Mouse (Mus musculus) kidney, postnatal 25 days (tissue): Measurements from ENCODE around the gene Slc35e3.
A peak's percentile ranks its signal among the peaks of the same experiment; 100 is the strongest.
"Not testable (repeated sequence)": the region's sequence is repeated elsewhere in the genome, so short reads cannot be mapped to it uniquely, and the experiment has no call there.

Experiments
- DNase-seq, 2 experiments: peaks; one replicate each; pipeline ENCODE4 v3.0.0; 2021; ENCODE audit warnings: mixed read lengths in 2 of 2

Gene Slc35e3

DNA sequence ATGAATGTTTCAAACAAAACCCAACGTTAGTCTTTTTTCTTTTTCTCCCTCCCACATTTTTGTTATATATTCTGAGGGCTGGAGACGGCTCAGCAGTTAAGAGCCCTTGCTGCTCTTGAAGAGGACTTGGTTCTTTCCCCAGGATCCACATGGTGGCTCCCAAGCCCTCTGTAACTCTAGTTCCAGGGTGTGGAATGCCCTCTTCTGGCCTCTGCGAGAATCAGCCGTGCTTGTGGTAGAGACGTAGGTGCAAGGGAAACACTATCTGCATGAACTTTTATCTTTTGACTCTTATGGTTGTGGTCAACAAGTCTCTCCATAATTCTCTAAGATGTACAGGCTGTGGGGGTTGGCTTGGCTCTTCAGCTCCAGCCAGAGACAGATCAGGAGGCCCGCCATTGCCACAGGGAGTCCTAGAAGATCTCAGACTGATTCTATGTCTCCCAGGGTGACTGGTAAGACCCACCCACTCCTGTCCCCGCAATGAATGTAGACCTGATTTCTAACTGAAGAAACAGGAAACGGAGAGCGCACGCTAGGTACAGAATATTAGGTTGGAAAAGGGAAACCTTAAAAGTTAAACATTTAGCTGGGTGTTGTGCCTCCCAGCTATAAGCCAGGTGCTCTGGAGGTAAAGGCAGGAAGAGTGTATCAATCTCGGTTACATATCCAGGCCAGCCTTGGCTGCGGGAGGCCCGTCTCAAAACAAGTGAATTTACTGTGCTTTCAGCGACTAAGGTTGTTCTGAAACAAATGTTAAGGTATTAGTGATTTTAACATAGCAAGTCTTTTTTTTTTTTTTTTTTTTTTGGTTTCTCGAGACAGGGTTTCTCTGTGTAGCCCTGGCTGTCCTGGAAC is 14.7 kb downstream of the Slc35e3 start:
- DNase-seq = peak; percentile 80 to 88

DNA sequence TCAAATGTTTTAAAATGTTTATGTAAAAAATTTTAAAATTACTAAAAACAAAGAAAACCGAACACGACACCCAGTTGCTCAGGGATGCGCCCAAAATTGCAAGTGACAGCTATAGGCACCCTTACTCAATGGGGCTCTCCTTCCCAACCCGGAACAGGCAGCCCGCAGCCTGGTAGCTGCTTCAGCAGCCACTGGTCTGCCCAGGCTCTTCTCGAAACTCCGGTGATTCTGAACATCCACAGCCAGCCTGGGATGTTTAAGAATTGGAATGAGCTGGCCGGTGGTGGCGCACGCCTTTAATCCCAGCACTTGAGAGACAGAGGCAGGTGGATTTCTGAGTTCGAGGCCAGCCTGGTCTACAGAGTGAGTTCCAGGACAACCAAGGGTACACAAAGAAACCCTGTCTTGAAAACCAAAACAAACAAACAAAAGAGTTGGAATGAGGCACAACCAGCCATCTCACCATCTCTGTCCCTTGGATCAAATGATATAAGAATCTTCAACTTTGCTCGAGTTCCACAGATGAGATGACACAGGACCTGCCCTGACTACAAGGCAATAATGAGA is 15.4 kb downstream of the Slc35e3 start:
- no peak for DNase-seq

DNA sequence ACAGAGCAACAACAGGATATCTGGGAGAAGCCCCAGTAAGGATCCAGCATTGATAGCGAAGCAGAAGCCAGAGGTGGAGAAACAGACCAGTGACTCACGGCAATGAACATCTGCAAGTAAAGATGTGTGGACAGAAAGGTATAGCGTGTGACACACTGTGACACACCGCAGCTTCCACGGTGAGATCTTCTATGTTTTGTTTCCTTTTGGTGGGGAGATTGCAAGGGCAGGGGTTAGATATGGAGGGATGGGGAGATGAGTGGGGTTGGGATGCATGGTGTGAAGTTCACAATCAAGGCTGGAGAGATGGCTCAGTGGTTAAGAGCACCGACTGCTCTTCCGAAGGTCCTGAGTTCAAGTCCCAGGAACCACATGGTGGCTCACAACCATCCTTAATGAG is 16.0 kb downstream of the Slc35e3 start:
- no peak for DNase-seq

DNA sequence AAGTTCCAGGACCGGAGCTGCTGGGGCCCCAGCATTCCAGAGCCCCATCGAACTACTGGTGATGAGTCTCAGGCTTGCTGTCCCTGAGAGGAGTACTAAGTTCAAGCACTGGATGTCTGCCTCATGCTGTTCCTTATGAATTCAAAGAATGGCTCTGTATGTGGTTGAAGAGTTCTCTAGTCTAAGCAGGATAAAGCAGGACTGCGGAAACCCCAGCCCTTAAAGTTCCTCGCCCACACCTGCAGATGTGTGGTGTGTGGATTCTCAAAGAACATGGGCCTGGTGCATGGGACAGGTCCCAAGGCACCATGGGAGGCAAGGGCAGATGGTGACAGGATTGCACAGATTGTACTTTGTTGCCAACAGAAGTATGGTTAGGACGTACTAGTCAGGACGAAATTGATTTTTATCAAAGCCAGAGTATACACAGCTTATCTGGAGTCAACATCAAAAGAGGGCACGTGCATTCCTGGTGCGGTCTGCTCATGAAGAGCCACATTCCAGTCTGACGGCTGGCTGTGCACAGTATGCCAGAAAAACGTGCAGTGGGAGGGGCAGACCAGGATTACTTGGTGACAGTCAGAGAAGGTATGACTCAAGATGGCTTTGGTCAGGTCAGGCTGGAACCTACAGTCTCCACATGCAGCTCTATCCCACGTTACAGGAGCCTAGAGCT is 16.9 kb downstream of the Slc35e3 start:
- DNase-seq = no peak

DNA sequence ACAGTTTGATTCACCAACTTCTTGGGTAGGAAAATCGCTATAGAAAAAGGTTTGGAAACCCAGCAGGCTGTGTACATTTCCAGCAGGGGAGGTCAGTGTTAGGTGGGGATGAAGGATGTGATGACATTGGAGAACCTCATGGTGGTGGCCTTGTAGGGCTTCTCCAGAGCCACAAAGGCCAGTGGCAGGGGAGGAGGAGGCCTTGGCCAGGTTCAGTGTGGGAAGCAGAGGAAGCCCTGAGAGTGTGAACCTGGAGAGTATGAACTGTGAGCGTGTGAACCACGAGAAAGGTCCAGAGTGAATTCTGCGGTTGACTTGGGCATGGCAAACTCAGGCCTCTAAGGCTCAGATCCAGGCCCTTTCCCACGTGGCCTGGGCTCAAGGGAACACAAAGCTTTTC is 17.6 kb downstream of the Slc35e3 start:
- DNase-seq = no peak

DNA sequence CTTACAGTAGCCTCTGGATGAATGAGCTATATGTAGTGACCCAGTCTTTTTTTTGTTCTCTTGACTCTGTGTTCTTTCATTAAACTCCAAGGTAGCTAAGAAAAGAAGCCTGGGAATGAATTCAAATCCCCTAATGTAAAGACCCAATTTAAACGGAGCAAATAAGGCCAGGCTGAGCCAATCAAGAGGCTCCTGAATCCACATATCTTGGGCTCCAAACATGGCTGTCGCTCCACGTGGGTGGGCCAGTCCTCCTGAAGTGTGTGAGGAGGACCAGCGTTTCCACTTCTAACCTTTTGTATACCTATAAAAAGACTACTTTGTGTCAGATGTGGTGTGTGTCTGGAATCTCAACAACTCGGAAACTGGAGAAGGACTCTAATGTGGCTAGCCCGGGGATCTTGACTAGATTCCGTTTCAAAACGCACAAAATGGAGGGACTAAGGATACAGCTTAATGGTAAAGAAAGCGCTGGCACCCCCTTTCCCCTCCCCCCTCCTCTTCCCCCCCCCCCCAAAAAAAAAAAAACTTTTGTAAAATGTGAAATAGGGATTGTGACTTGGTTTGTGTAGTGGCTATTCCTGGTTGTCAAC is 18.6 kb downstream of the Slc35e3 start:
- no peak for DNase-seq

DNA sequence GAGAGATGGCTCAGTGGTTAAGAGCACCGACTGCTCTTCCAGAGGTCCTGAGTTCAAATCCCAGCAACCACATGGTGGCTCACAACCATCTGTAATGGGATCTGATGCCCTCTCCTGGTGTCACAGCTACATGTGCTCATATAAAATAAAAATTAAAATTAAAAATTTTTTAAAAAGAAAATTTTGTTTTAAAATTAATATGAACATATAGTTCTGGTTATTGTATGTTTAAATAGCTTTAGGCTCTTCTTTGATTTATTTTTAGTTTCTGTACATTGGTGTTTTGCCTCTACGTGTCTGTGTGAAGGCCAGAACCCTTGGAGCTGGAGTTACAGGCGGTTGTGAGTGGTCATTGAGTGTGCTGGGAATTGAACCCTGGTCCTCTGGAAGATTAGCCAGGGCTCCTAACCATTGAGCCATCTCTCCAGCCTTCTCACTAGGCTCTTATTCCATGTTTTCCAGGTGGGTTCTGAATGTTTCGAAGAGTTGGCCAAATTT is 19.2 kb downstream of the Slc35e3 start:
- no peak for DNase-seq

DNA sequence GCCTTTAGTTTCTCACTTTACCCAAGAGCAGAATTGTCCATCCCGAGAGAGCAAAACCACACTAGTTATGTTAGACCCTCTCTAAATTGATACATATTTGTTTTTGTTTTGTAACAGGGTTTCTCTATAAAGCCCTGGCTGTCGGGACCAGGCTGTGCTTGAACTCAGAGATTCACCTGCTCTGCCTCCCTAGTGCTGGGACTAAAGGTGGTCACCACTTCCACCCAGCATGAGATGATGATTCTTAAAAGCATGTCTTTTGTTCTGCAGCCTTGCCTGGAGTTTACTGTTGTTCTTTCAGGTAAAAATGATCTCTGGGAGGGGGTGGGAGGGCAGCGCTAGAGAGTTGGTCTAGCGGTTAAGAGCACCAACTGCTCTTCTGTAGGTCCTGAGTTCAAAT is 19.8 kb downstream of the Slc35e3 start:
- no peak for DNase-seq

DNA sequence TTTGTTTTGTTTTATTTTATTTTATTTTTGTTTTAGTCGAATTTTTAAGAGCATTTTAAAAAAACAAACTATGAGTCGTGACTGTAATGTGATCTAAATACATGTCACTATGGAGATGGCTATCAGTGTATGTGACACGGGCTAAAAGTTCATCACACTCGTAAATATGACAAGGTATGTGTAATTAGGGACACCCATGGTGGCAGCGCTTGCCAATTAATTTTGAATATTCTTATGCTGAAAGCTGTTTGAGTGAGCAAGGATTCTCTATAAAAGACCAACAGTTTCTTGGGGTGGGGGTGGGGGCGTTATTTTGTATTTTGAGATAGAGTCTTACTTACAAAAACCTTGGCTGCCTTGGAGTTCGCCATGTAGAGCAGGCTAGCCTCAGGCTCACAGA is 20.5 kb downstream of the Slc35e3 start:
- no peak for DNase-seq

DNA sequence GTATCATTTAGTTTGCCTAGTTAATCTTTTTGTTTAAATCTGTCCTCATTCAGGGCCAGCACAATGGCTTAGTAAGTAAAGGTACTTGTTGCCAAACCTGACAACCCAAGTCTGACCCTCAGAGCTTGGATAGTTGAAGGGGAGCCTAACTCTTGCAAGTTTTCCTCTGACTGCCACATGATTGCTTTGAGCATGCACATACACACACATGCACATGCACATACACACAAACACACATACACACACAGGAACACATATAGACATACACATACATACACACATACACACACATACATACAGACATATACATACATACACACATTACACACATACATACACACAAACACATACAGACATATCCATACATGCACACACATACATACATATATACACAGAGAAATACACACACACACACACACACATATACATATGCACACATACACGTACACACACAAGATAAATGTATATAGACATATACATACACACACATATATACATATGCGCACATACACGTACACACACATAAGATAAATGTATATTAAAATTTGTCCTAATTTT is 21.3 kb downstream of the Slc35e3 start:
- no peak for DNase-seq

DNA sequence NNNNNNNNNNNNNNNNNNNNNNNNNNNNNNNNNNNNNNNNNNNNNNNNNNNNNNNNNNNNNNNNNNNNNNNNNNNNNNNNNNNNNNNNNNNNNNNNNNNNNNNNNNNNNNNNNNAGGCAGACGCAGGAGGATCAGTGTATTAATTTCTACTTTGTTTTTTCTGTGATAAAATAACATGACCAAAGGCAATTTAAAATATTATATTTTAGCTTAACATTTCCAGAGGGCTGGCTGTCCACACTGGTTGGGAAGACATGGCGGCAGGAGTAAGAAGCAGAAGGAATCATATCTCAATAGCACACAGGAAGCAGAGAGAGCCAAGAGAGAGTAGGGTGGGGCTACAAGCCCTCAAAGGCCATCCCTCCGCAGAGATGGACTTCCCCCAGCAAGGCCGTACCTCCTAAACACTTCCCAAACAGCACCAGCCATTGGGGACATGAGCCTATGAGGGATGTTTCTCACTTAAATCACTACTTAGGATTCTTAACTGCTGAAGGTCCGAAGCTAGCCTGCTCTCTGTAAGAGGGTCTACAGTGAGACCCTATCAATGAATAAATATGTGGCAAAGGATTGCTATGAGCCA is 21.9 kb downstream of the Slc35e3 start:
- DNase-seq = no peak

DNA sequence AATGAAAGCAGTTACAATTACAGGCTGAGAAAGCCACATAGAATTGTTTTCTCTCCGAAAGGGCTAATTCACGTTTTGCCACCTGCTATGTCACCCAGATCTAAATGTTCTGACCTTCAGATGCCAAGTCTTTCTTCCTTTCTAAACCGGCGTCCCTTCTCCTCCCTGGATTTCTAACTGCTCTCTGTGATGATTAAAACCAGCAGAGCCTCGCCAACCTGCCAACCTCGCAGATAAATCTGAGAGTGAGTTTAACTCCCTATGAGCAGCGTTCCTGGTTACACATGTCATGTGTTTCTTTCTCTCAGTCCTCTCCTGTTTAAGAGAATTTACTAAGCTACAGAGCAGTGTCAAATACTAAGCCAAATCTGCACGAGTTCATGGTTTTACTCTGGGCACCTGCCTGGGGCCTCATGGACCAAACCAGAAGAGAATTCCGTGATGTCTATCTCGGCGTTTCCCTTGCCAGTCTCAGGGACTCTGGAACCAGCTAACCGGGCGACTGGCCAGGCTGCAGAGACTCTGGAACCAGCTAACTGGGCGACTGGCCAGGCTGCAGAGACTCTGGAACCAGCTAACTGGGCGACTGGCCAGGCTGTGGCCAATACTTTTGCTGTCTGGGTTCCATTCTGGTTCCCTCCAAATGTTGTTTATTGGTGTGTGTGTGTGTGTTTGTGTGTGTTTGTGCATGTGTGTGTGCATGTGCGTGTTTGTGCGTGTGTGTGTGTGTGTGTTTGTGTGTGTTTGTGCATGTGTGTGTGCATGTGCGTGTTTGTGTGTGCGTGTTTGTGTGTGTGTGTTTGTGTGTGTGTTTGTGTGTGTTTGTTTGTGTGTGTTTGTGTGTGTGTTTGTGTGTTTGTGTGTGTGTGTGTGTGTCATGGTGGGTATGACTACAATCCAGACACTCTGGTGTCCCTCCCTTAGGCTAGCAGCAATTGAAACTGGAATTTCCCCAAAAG is 27.7 kb downstream of the Slc35e3 start:
- peak; percentile 94 to 95 for DNase-seq

DNA sequence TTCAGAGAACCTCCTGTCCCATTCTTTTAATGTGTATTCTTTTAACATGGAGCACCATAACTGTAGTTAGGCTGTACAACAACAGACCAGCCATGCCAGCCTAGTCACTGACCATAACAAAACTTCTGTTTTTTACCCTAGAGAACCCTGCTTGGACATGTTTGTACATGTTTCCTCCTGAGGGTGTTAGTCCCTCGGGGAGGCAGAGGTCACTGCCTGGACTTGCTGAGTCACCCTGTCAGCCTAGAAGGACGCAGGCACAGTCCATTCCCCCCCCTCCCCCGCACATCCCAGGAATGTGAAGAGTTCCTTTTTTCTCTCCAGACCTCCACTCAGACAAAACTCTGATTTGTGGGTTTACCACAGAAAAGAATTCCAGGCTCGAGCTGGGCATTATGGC is 28.6 kb downstream of the Slc35e3 start:
- DNase-seq = peak; percentile 80 to 90

DNA sequence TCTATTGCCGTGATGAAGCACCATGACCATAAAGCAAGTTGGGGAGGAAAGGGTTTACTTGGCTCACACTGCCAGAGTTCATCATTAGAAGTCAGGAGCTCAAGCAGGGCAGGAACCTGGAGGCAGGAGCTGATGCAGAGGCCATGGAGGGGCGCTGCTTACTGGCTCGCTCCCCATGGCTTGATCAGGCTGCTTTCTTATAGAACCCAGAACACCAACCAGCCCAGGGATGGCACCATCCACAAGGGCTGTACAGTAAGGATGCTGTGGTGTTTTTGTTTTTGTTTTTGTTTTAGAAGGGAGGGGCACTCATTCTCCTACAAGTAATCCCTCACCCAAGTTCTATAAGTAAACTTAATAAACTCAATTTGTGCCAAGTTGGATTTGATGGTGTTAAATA is 29.5 kb downstream of the Slc35e3 start:
- DNase-seq = no peak

DNA sequence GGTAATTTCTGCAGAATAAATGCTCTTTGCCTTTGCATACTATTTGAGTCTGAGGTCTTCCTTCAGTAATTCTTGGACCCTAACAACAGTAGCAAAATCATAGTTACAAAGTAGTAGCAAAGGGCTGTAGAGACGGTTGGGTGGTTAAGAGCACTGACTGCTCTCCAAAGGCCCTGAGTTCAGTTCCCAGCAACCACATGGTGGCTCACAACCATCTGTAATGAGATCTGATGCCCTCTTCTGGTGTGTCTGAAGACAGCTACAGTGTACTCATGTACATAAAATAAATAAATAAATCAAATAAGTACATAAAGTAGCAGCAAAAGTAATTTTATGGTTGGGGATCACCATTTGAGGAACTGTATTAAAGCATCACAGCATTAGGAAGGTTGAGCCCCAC is 30.5 kb downstream of the Slc35e3 start:
- not testable (repeated sequence) for DNase-seq

DNA sequence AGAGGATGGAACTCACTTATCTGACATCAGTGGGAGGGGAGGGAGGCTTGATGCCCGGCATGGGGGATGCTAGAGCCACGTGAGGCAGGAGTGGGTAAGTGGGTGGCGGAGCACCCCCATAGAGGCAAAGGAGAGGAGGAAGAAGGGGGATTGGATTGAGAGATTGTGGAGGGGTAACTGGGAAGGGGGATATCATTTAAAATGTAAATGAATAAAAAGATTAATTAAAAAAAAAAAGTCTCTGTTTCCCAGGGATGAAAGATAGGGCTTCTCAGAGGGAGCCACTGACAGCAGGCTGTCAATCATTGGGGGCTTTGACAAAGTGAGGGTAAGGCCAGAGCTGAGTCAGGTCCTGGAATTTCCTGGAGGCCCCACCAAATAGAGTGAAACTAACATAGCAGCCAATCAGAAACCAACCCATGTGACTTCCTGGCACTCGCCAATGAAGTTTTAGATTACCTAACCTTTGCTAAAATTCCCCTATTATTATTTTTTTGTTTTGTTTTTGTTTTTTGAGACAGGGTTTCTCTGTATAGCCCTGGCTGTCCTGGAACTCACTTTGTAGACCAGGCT is 31.2 kb downstream of the Slc35e3 start:
- DNase-seq = no peak

DNA sequence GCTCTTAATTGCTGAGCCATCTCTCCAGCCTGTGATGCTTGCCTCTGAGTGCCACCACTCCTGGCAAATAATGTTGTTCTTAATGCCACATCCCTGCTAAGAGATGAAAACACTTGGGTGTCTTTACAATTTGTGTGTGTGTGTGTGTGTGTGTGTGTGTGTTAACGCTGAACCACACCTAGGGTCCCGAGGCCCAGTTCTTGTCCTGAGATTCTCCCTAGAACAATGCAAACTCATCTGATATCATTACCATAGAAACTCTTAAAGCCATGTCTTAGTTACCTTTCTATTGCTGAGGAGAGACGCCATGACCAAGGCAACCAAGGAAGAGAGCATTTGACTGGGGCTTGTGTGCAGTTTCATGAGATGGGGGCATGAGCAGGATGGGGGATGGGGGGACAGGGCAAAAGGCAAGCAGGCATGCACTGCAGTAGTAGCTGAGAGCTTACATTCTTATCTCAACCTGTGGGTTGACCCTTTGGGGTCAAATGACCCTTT is 32.1 kb downstream of the Slc35e3 start:
- no peak for DNase-seq

DNA sequence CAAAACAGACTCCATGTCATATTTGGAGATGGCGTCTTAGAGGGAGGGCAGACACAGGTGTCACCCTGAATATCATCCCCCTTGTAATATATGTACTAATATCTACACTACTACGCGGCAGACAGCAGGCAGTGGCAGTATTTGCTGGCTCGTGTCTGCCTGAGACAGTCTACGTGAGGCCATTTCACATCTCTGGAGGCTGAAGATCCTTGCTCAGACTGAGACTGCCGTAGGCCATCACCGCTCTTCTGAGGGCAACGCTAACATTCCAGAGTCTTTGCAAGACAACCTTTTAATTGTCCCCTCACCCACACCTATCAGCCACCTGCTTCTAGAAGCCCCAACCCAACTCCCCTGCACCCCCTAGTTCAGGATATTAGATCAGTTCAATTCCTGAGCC is 32.7 kb downstream of the Slc35e3 start:
- DNase-seq = no peak

DNA sequence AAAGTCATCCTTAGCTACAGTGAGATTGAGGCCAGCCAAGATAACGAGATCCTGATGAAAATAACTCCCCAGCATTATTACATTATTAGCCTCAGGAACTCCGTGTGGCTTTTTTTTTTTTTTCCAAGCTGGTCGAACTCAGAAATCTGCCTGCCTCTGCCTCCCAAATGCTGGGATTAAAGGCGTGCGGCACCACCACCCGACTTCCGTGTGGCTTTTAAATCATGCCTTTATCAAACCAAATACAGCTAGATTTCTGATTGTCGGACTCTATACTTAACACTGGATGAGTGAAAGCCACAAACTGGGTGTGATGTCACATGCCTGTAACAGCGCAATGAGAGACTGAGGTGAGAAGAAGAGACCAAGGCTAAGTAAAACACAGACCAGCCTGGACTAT is 33.3 kb downstream of the Slc35e3 start:
- DNase-seq = no peak

DNA sequence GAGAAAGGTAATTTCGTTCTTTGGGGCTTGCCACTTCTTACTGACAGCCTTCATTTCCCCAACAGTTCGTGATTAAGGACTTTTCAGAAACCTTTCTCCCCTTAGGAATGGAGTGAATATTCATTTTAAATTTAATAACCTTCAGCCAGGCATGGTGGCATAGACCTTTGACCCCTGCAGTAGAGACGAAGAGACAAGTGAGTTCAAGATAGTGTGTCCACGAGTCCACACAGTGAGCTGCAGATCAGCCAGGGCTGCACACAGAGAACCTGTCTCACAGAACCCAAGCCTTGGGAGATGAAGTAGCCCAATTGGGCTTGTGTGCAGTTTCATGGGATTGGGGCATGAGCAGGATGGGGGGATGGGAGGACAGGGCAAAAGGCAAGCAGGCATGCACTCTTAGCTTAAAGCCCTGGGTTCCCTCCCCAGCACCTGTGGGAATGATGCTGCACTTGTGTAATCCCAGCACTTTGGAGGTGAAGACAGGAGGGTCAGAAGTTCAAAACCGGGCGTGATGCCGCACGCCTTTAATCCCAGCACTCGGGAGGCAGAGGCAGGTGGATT is 33.9 kb downstream of the Slc35e3 start:
- DNase-seq = peak in 1 of 2 experiments; percentile 46

DNA sequence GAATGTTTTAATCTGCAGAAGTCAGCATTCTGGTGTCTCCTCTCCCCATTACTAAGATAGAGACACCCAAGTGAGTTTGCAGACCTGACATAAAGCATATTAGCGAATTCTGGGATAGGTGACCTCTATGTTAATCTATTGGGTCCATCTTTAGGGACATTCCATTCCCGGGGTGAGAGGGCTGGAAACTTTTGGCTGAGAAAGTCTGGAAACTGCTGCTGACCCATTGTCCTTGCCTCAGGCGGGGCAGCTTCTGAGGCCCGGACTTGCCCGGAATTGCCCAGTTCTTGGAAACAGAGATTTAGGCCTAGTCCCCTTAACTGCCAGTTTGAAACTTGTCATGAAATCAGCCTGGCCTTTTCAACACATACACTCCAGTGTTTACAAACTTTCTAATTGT is 34.8 kb downstream of the Slc35e3 start:
- DNase-seq = peak; percentile 68 to 85
